Mouse (Mus musculus): ENCODE results near the gene Bhmt2. TPM values are rescaled to one million over a fixed set of nuclear protein-coding genes. Genes with fewer than 3 reads are reported as not detected.

Gene Bhmt2
- polyA plus RNA-seq, 1 experiment from 2014 or later: not detected

DNA sequence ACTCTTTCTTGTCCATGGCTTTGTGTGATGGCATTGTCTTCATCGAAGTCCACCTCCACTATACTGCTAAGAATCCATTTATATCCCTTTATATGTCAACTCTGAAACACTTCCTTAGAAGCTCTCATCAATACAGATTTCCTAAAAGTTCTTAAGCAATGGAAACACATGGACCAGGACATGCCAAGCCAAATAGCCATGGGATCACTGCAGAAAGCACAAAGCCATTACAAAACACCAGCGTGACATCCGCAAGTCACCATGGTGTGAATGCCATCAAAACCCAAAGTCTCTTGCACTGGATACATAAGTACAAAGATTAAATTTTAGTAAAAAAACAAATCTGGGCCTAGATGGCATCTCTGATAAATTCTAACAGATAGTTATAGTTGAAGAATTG, 15.5 kb upstream of the Bhmt2 start:
- WGBS: 91% methylated on average over 3 of the region's 3 CpGs
- no peaks in the 10 kb centered on the region for H3K36me3 ChIP-seq (ENCODE audit: poor library complexity, severe bottlenecking)
- H3K27me3 ChIP-seq: no peaks in the 10 kb centered on the region
- no peak overlapping the region for H3K9ac ChIP-seq
- no peak overlapping the region for H3K4me2 ChIP-seq
- H3K4me3 ChIP-seq: no peak overlapping the region
- no peak overlapping the region for H3K27ac ChIP-seq
- no peaks in the 10 kb centered on the region for H3K4me1 ChIP-seq
- ATAC-seq: no peak
- H3K9me3 ChIP-seq (replicated peaks): no peaks in the 10 kb centered on the region

DNA sequence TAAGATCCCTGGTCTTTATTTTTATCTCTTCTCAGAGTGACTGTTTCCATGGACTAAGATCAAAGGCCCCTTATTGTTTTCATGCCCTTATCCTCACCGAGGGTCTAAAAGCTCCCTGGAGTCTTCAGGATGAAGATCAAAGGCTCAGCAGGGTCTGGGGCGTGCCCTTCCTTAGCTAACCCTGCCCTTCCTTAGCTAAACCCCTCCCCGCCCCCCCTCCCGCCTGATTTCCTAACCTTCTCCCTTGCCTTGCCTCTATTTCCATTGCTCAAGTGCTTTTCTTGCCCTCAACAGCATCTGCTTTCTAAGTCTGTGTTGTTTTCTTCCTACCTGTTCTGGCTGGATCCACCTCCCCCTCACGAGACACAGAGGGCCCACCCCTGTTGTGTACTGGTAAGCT, 13.2 kb upstream of the Bhmt2 start:
- Histone ChIP-seq H3K27ac (no peak overlapping the region), H3K4me2 (no peak overlapping the region), H3K36me3 (ENCODE audit: poor library complexity, severe bottlenecking) (no peaks in the 10 kb centered on the region), H3K9ac (no peak overlapping the region), H3K4me1 (no peaks in the 10 kb centered on the region), H3K9me3 (replicated peaks) (no peaks in the 10 kb centered on the region), H3K4me3 (no peak overlapping the region), H3K27me3 (no peaks in the 10 kb centered on the region)
- WGBS: 13% methylated on average over 5 of the region's 5 CpGs
- ATAC-seq: no peak

DNA sequence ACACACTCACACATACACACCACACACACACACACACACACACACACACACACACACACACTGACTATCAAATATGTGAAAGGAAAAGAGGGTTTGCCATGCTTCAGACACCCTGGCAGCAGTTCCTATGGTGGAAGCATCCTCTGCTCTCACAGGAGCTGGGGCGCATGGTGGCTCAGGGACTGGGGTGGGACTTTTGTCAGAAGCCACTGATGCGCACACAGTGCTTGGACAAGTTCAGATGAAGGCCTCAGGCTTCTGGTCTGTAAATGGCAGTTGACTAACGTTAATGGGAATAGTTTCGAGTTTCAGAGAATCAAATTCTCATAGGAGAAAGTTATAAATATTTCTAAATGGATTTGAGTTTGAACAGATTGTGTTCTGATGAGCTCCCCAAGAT, 11.1 kb upstream of the Bhmt2 start:
- Histone ChIP-seq H3K27me3 (no peaks in the 10 kb centered on the region), H3K27ac (no peak overlapping the region), H3K36me3 (ENCODE audit: poor library complexity, severe bottlenecking) (no peaks in the 10 kb centered on the region), H3K9me3 (replicated peaks) (no peaks in the 10 kb centered on the region), H3K4me2 (no peak overlapping the region), H3K4me1 (no peaks in the 10 kb centered on the region), H3K9ac (no peak overlapping the region), H3K4me3 (no peak overlapping the region)
- ATAC-seq: no peak
- WGBS: 70% methylated on average over 4 of the region's 4 CpGs

- Histone ChIP-seq H3K27me3 (no peaks in the 10 kb centered on the region), H3K4me1 (no peaks in the 10 kb centered on the region), H3K36me3 (ENCODE audit: poor library complexity, severe bottlenecking) (no peaks in the 10 kb centered on the region), H3K4me3 (no peak overlapping the region), H3K9ac (no peak overlapping the region), H3K4me2 (no peak overlapping the region), H3K9me3 (replicated peaks) (no peaks in the 10 kb centered on the region), H3K27ac (no peak overlapping the region)
- no peak for ATAC-seq
These were observed 9.2 kb upstream of the Bhmt2 start for GRCm38 (mm10) chr13:93683336-93683735.

DNA sequence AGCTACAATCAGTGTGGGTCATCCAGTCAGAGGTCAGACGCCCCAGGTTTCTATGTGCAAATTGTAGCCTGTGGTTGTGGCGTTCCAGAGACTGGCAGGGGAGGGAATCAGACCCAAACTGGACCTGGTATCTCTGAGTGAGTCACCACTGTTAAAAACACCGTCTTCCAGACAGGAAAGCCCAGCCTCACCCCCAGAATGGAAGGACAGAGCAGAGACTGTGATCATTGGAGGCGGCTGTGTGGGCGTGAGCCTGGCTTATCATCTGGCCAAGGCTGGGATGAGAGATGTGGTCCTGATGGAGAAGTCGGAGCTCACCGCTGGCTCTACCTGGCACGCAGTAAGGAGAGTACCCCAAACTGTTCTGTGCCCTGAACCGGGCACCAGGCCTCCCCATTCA, 2.8 kb upstream of the Bhmt2 start:
- H3K9ac ChIP-seq: no peak overlapping the region
- peaks cover 13% of the 10 kb centered on the region for H3K27me3 ChIP-seq
- H3K36me3 ChIP-seq (ENCODE audit: poor library complexity, severe bottlenecking): no peaks in the 10 kb centered on the region
- H3K9me3 ChIP-seq (replicated peaks): no peaks in the 10 kb centered on the region
- WGBS: 77% methylated on average over 9 of the region's 9 CpGs
- ATAC-seq: no peak
- no peak overlapping the region for H3K4me3 ChIP-seq
- H3K27ac ChIP-seq: no peak overlapping the region
- H3K4me1 ChIP-seq: 0 out of 2 replicates have a peak, but pooled peaks cover 6% of the 10 kb centered on the region
- no peak overlapping the region for H3K4me2 ChIP-seq

- Histone ChIP-seq H3K4me2 (no peak overlapping the region), H3K36me3 (ENCODE audit: poor library complexity, severe bottlenecking) (no peaks in the 10 kb centered on the region), H3K4me1 (0 out of 2 replicates have a peak, but pooled peaks cover 6% of the 10 kb centered on the region), H3K27ac (no peak overlapping the region), H3K4me3 (no peak overlapping the region), H3K27me3 (peaks cover 13% of the 10 kb centered on the region), H3K9ac (no peak overlapping the region), H3K9me3 (replicated peaks) (no peaks in the 10 kb centered on the region)
- ATAC-seq: no peak
- WGBS: 86% methylated on average over 2 of the region's 2 CpGs
These were observed 806 bp downstream of the Bhmt2 start for GRCm38 (mm10) chr13:93673296-93673695.

DNA sequence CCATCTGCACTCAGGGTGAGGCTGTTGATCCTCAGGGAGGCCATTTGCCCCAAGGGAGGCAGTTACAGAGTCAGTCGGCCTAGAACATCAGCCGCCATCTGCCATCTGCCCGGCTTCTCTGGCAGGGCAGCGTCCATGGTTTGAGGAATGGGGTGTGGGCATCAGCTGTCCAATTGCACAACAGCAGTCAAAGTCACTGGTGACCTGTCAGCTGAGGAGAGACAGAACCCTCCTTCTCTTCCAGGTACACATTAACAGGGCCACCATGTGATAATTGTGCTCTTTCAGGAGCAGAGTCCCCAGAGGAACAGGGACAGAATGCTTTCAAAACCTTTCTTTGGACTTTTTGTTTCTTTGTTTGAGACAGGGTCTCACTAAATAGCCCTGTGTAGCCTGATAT, 1.7 kb downstream of the Bhmt2 start:
- Histone ChIP-seq H3K4me3 (no peak overlapping the region), H3K4me2 (no peak overlapping the region), H3K36me3 (ENCODE audit: poor library complexity, severe bottlenecking) (no peaks in the 10 kb centered on the region), H3K27me3 (peaks cover 13% of the 10 kb centered on the region), H3K9ac (no peak overlapping the region), H3K9me3 (replicated peaks) (no peaks in the 10 kb centered on the region), H3K27ac (no peak overlapping the region), H3K4me1 (0 out of 2 replicates have a peak, but pooled peaks cover 6% of the 10 kb centered on the region)
- no peak for ATAC-seq
- 94% methylated on average over 4 of the region's 4 CpGs for WGBS

DNA sequence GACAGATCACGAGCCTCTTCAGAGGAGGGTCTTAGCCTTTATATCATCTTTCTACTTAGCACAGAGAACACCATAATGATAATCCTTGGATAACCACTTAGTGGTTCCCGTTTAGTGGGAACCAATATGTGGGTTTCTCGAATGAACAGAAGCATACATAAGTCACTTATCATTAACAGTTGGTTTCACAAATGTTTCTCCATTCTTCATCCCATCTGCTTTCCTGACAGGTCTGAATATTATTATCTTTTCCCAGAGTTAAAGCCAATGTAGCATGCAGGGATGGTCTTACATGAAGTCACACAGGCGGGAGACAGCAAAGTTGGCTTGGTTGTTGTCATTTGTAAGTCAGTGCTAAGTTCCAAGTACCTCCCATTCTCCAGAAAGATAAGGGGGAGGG, 6.5 kb downstream of the Bhmt2 start:
- WGBS: 93% methylated on average over 4 of the region's 4 CpGs
- ATAC-seq: no peak

GRCm38 (mm10) chr13:93657941-93658340, 16.2 kb downstream of the Bhmt2 start:
- ATAC-seq: no peak
- Histone ChIP-seq H3K9ac (no peak overlapping the region), H3K4me1 (no peaks in the 10 kb centered on the region), H3K36me3 (ENCODE audit: poor library complexity, severe bottlenecking) (no peaks in the 10 kb centered on the region), H3K4me2 (no peak overlapping the region), H3K27ac (no peak overlapping the region), H3K4me3 (no peak overlapping the region), H3K9me3 (replicated peaks) (0 out of 2 replicates have a peak, but pooled peaks cover 3% of the 10 kb centered on the region), H3K27me3 (no peaks in the 10 kb centered on the region)
- WGBS: 72% methylated on average over 5 of the region's 5 CpGs

More for the DNA sequence above, 6.5 kb downstream of the Bhmt2 start:
- Histone ChIP-seq H3K27me3 (no peaks in the 10 kb centered on the region), H3K9me3 (replicated peaks) (no peaks in the 10 kb centered on the region), H3K36me3 (ENCODE audit: poor library complexity, severe bottlenecking) (no peaks in the 10 kb centered on the region), H3K4me3 (no peak overlapping the region), H3K4me2 (no peak overlapping the region), H3K4me1 (no peaks in the 10 kb centered on the region), H3K9ac (no peak overlapping the region), H3K27ac (no peak overlapping the region)

DNA sequence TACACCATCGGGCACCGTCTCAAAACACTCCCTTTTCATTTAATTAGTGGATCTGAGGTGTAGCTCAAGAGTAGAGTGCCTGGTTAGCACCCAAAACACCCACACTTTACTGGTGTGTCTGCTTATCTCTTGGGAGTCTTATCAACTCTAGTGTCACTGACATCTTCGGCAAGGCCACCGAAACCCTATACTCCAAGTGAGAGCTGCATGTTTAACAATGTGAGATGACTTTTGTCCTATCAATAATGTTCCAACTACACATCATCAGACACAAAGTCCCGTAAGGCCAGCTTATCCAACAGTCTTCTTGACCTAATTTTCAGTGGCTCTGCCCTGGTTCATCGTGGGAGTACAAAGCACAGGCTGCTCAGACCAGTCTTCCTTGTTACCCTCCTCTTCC, 20.7 kb downstream of the Bhmt2 start:
- H3K27ac ChIP-seq: no peak overlapping the region
- ATAC-seq: no peak
- no peak overlapping the region for H3K4me3 ChIP-seq
- H3K36me3 ChIP-seq (ENCODE audit: poor library complexity, severe bottlenecking): no peaks in the 10 kb centered on the region
- no peaks in the 10 kb centered on the region for H3K4me1 ChIP-seq
- H3K9me3 ChIP-seq (replicated peaks): 0 out of 2 replicates have a peak, but pooled peaks cover 3% of the 10 kb centered on the region
- H3K27me3 ChIP-seq: no peaks in the 10 kb centered on the region
- H3K9ac ChIP-seq: no peak overlapping the region
- no peak overlapping the region for H3K4me2 ChIP-seq
- 90% methylated on average over 6 of the region's 6 CpGs for WGBS

GRCm38 (mm10) chr13:93648387-93649130, 25.5 kb downstream of the Bhmt2 start:
- WGBS: 91% methylated on average over 7 of the region's 7 CpGs

DNA sequence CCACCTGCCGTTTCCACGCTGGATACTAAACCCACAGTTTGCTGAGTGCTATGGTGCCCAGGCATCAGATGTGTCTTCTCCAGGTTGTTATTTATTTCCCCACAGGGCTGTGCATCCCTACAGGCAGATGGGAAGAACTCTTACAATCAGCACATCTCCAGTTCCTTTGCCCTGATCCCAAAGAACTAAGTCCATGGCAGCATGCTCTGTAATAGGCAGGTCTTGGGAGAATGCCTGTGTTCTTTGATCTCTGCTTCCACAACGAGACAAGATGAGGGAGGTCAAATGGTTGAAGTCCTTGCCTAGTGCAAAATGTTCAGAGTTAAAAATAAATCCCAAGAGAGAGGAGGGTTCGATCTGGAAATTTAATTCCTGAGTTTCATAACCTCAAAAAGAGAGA, 34.5 kb downstream of the Bhmt2 start:
- 77% methylated on average over 4 of the region's 4 CpGs for WGBS

More at GRCm38 (mm10) chr13:93648387-93649130, 25.5 kb downstream of the Bhmt2 start:
- H3K36me3 ChIP-seq (ENCODE audit: poor library complexity, severe bottlenecking): no peaks in the 10 kb centered on the region
- ATAC-seq: no peak
- no peaks in the 10 kb centered on the region for H3K27me3 ChIP-seq
- no peak overlapping the region for H3K27ac ChIP-seq
- no peak overlapping the region for H3K4me2 ChIP-seq
- H3K4me1 ChIP-seq: no peaks in the 10 kb centered on the region
- no peaks in the 10 kb centered on the region for H3K9me3 ChIP-seq (replicated peaks)
- H3K4me3 ChIP-seq: no peak overlapping the region
- H3K9ac ChIP-seq: no peak overlapping the region

More for the DNA sequence above, 34.5 kb downstream of the Bhmt2 start:
- H3K4me2 ChIP-seq: no peak overlapping the region
- ATAC-seq: no peak
- no peak overlapping the region for H3K9ac ChIP-seq
- no peaks in the 10 kb centered on the region for H3K9me3 ChIP-seq (replicated peaks)
- H3K27ac ChIP-seq: no peak overlapping the region
- H3K4me3 ChIP-seq: no peak overlapping the region
- H3K36me3 ChIP-seq (ENCODE audit: poor library complexity, severe bottlenecking): no peaks in the 10 kb centered on the region
- no peaks in the 10 kb centered on the region for H3K27me3 ChIP-seq
- H3K4me1 ChIP-seq: no peaks in the 10 kb centered on the region
